Mouse (Mus musculus) heart, embryonic 16.5 days (tissue): Measurements from ENCODE around the gene Sf3b4. TPM values are rescaled to one million over a fixed set of nuclear protein-coding genes. Genes with fewer than 3 reads are reported as not detected.

Source experiments
- ATAC-seq: fragments of 200-750 bp; cut with Nextera tagmentation; replicated peaks from 2 replicates; pipeline ENCODE4 v1.8.0; 2017; ENCODE audit warnings: moderate number of reproducible peaks; ENCODE audit not compliant: insufficient read depth, low FRiP score; ENCODE audit errors: extremely low read depth
- H3K27ac ChIP-seq: fragments of 300-500 bp; sonication (generic); 2 replicates; pipeline ENCODE4 v1.5.1; 2014; ENCODE audit warnings: mild to moderate bottlenecking, low read length, control low read depth, moderate library complexity
- H3K27me3 ChIP-seq: fragments of 300-500 bp; sonication (generic); 2 replicates; pipeline ENCODE4 v1.6.1; 2014; ENCODE audit warnings: low read length, mixed read lengths; ENCODE audit not compliant: control insufficient read depth, insufficient read depth
- H3K36me3 ChIP-seq: fragments of 300-500 bp; sonication (generic); 2 replicates; pipeline ENCODE4 v1.6.1; 2014; ENCODE audit not compliant: control insufficient read depth, insufficient read depth
- H3K4me1 ChIP-seq: fragments of 300-500 bp; sonication (generic); 2 replicates; pipeline ENCODE4 v1.6.1; 2014; ENCODE audit warnings: low read length, mixed read lengths; ENCODE audit not compliant: control insufficient read depth, insufficient read depth
- H3K4me2 ChIP-seq: fragments of 300-500 bp; sonication (generic); 2 replicates; pipeline ENCODE4 v1.6.1; 2014; ENCODE audit warnings: low read depth, mild to moderate bottlenecking, control low read depth, low read length
- H3K4me3 ChIP-seq: fragments of 300-500 bp; sonication (generic); 2 replicates; pipeline ENCODE4 v1.5.1; 2014; ENCODE audit warnings: mild to moderate bottlenecking, control low read depth, low read length
- H3K9ac ChIP-seq: fragments of 300-500 bp; sonication (generic); 2 replicates; pipeline ENCODE4 v1.6.1; 2014; ENCODE audit warnings: low read length, control low read depth
- H3K9me3 ChIP-seq: fragments of 300-500 bp; sonication (generic); replicated peaks from 2 replicates; pipeline ENCODE4 v1.6.1; 2016; ENCODE audit warnings: low read length; ENCODE audit not compliant: control insufficient read depth
- WGBS: fragments of 180-500 bp; shearing (Covaris S2); extraction: QIAGEN DNeasy Blood & Tissue Kit; methylation state at CpG from one replicate; pipeline ENCODE4 v1.1.7; 2014; 5-methylcytosine and 5-hydroxymethylcytosine counted together
- microRNA-seq: library from miRNA; unstranded; fragments of <30 nt; microRNA quantifications from one replicate; pipeline ENCODE4, GENCODE M21; 2017
- polyA plus RNA-seq: library from polyadenylated mRNA; unstranded; fragments of >200 nt; fragmentation: Nextera tagmentation; extraction: Ambion mirVana; gene quantifications from 2 replicates; pipeline ENCODE4 v1.2.1, GENCODE M21; 2015

Sf3b4 gene
- polyA plus RNA-seq, 1 experiment from 2014 or later = 92.8 TPM

GRCm38 (mm10) chr3:96221640-96222038, 49.5 kb downstream of the Sf3b4 start:
- H3K36me3 ChIP-seq = no peaks in the 10 kb centered on the region
- peak overlapping the region; percentile 77 for H3K4me3 ChIP-seq
- peaks cover 28% of the 10 kb centered on the region for H3K4me1 ChIP-seq
- 25% methylated on average over 9 of the region's 9 CpGs for WGBS
- peak overlapping the region; percentile 100 for H3K27ac ChIP-seq
- peak overlapping the region; percentile 81 for H3K9ac ChIP-seq
- H3K9me3 ChIP-seq = no peaks in the 10 kb centered on the region
- peak overlapping the region; percentile 91 for H3K4me2 ChIP-seq
- no peak for ATAC-seq
- H3K27me3 ChIP-seq = no peaks in the 10 kb centered on the region

DNA sequence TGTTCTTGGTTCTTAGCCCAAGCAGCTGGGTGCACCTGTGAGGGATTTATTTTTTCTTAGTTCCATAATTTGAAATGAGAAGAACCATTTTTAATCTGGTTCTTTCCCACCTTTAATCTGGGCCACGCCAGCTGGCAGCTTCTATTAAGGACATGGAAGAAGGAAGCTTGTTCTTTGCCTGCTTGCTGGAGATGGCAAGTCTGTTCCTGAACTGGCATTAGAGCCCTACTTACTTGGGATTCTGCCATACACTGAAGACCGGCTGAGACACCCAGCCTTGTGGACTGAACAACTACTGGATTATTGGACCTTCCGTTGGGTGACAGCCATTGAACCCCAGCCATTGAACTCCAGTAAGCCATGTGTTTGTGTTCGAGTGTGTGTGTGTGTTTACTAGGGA, 50.6 kb downstream of the Sf3b4 start:
- no peak overlapping the region for H3K27ac ChIP-seq
- peaks cover 28% of the 10 kb centered on the region for H3K4me1 ChIP-seq
- H3K4me2 ChIP-seq = peak overlapping the region; percentile 91
- H3K36me3 ChIP-seq = no peaks in the 10 kb centered on the region
- no peak overlapping the region for H3K9ac ChIP-seq
- no peaks in the 10 kb centered on the region for H3K27me3 ChIP-seq
- WGBS = 89% methylated on average over 4 of the region's 4 CpGs
- ATAC-seq = no peak
- H3K4me3 ChIP-seq = no peak overlapping the region
- no peaks in the 10 kb centered on the region for H3K9me3 ChIP-seq

DNA sequence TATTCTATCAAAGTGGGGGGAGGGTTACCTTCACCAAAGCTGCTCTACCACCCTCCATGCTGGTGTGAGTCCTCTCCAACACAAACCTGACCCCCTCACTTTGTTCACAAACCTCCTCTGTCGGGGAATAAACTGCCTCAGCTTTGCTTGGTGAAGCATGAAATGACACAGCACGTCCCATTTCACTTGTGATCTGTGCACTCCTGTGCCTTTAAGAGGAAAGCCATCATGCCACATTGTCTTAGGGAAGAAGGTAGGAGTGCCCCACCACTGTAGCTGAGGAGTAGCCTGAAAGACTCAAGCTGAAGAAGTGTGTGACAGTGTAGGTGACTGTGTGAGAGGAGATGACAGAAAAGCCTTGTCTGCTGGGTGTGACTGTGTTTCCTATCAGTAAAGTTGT, 53.3 kb downstream of the Sf3b4 start:
- H3K27ac ChIP-seq = no peak overlapping the region
- peak overlapping the region; percentile 21; the same call in 1 of the 2 replicates for H3K9ac ChIP-seq
- WGBS = 29% methylated on average over 2 of the region's 2 CpGs
- no peaks in the 10 kb centered on the region for H3K36me3 ChIP-seq
- no peak overlapping the region for H3K4me3 ChIP-seq
- no peaks in the 10 kb centered on the region for H3K9me3 ChIP-seq
- no peak for ATAC-seq
- H3K4me2 ChIP-seq = no peak overlapping the region
- H3K4me1 ChIP-seq = peaks cover 22% of the 10 kb centered on the region
- no peaks in the 10 kb centered on the region for H3K27me3 ChIP-seq

Small RNA genes lying within 50 kb of the gene (microRNA-seq; reads per million reads assigned to microRNA genes)
- not detected for gene Gm44492

Other genes starting within 250 kb of the Sf3b4 start
- gene Anp32e, start 243.1 kb upstream of the Sf3b4 start, polyA plus RNA-seq = 188 and 233 TPM in 2 replicates
- 63.3 and 67.1 TPM in 2 replicates for gene Plekho1, start 176.3 kb upstream of the Sf3b4 start, polyA plus RNA-seq
- gene Vps45, start 113.9 kb upstream of the Sf3b4 start, polyA plus RNA-seq = 34.6 and 39.4 TPM in 2 replicates
- 18.6 and 21.4 TPM in 2 replicates for gene Otud7b, start 67.8 kb upstream of the Sf3b4 start, polyA plus RNA-seq
- 8.7 and 9.4 TPM in 2 replicates for gene Mtmr11, start 10.3 kb upstream of the Sf3b4 start, polyA plus RNA-seq
- 11.6 and 13.9 TPM in 2 replicates for gene Sv2a, start 8.8 kb downstream of the Sf3b4 start, polyA plus RNA-seq
- 40.0 and 43.5 TPM in 2 replicates for gene Bola1, start 47.4 kb downstream of the Sf3b4 start, polyA plus RNA-seq
- not detected in 2 replicates for gene Hist2h2ab, start 47.5 kb downstream of the Sf3b4 start, polyA plus RNA-seq
- gene Hist2h2ac, start 48.5 kb downstream of the Sf3b4 start, polyA plus RNA-seq = 5.0 and 6.4 TPM in 2 replicates
- 7.8 and 9.4 TPM in 2 replicates for gene Hist2h2be, start 48.8 kb downstream of the Sf3b4 start, polyA plus RNA-seq
- gene Hist2h3c2, start 66.8 kb downstream of the Sf3b4 start, polyA plus RNA-seq = 2.7 and 3.8 TPM in 2 replicates
- gene Hist2h2aa2, start 67.9 kb downstream of the Sf3b4 start, polyA plus RNA-seq = 37.9 and 41.1 TPM in 2 replicates
- 11.8 and 12.6 TPM in 2 replicates for gene Hist2h2aa1, start 73.2 kb downstream of the Sf3b4 start, polyA plus RNA-seq
- 0.76 and 1.2 TPM in 2 replicates for gene Hist2h3c1, start 74.4 kb downstream of the Sf3b4 start, polyA plus RNA-seq
- 2.4 and 5.8 TPM in 2 replicates for gene Hist2h4, start 91.0 kb downstream of the Sf3b4 start, polyA plus RNA-seq
- 17.2 and 25.2 TPM in 2 replicates for gene Hist2h3b, start 96.3 kb downstream of the Sf3b4 start, polyA plus RNA-seq
- 3.7 and 4.1 TPM in 2 replicates for gene Hist2h2bb, start 97.4 kb downstream of the Sf3b4 start, polyA plus RNA-seq
- gene Fcgr1, start 121.6 kb downstream of the Sf3b4 start, polyA plus RNA-seq = 1.6 and 2.5 TPM in 2 replicates